ENCODE assay signal across 10 mouse cellular contexts in the genomic region with DNA sequence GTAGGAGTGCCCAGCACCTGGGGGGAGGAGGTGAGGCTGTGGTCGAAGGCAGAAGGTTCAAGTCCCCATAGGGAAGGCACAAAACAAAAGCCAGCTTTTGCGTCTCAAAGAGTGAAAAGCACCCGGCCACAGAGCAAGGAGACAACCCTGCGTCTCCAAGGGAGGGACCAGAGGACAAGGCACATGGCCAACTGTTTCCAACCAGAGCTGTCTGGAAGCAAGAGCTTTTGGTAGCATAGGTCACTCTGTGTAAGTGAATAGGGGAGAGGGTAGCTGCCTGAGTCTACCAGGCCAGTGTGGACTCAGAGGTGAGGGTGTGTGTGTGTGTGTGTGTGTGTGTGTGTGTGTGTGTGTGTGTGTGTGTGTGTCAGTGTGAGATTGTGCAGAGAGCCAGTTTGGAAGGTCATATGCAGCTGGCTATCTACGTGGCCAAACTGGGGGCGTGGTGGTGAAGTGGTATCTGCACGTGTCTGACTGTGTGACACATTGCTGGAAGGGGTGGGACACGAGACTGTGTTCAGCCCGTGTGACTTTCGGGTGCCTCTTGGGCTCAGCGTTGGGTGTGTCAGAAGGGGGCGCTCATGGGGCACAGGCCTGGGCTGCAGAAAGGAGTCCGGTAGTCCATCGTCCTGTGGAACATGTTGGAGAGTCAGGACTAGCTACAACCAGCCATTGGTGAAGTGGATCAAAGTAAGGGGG. TPM values are rescaled to one million over a fixed set of nuclear protein-coding genes. Genes with fewer than 3 reads are reported as not detected.
A peak's percentile ranks its signal among the peaks of the same experiment; 100 is the strongest.
DNase-seq lines count a peak whose midpoint lies in the region; ATAC-seq and TF ChIP-seq lines count a peak whose summit lies in the region.
"Had no signal": no experiment of that assay in that cellular context is flagged by ENCODE, and none has a peak within 500 bp of the region (broad histone marks: within the 10 kb centered on the region; RNA-seq: fewer than 3 reads in every experiment).

No protein-coding gene starts in this region.

- peak; percentile 37 for TF ChIP-seq RAD21 in MEL (IDR thresholded peaks at IDR 0.05; ENCODE audit: low read depth, low read length)

- H3K9ac ChIP-seq in MEL (ENCODE audit: control insufficient read depth, low read depth, low read length, poor library complexity, severe bottlenecking): no peak overlapping the region
- no peak overlapping the region for H3K9ac ChIP-seq in liver, adult 2 months (ENCODE audit: low read depth, low read length)
- no peak overlapping the region for H3K9ac ChIP-seq in midbrain, embryonic 16.5 days (ENCODE audit: low read depth, low read length)
- H3K9ac ChIP-seq: embryonic facial prominence, embryonic 15.5 days had no signal

- intact Hi-C loops in left cerebral cortex, postnatal 25 days (cut with DNase I): no loop called here

- 54% methylated on average over 14 of the region's 14 CpGs for WGBS in liver, adult 2 months
- 54% methylated on average over 14 of the region's 14 CpGs for WGBS in midbrain, embryonic 16.5 days

- DNase-seq in embryo, embryonic 10.5 days (ENCODE audit: low spot score): peak; percentile 16
- DNase-seq in embryo, embryonic 11 days: no peak
- DNase-seq in MEL (ENCODE audit: low read depth, low spot score): peak; percentile 35
- peak; percentile 91 for DNase-seq in heart, adult 18-20 months
- peak; percentile 69 for DNase-seq in liver, adult 2 months (ENCODE audit: extremely low read depth, low read depth, low spot score)
- DNase-seq in urinary bladder, postnatal 4 days (ENCODE audit: low spot score in 2 of 2): peak; percentile 52 to 78
- no peak for DNase-seq in left cerebral cortex, postnatal 25 days (ENCODE audit: low spot score in 2 of 2)

- TF ChIP-seq POLR2A in MEL (IDR thresholded peaks at IDR 0.05; ENCODE audit: control insufficient read depth in 1 of 2, insufficient read depth in 1 of 2, low read depth in 1 of 2, low read length in 2 of 2, poor library complexity in 1 of 2): no peak
- no peak for TF ChIP-seq POLR2A in liver, adult 2 months (IDR thresholded peaks at IDR 0.05; ENCODE audit: extremely low read depth, insufficient read depth, low read length)

- no peak for TF ChIP-seq EP300 in MEL (IDR thresholded peaks at IDR 0.05; ENCODE audit: low read depth in 1 of 2, low read length in 2 of 2)

- no peaks in the 10 kb centered on the region for H3K79me2 ChIP-seq in MEL (ENCODE audit: control insufficient read depth, insufficient read depth, low read length, poor library complexity)
- no peaks in the 10 kb centered on the region for H3K79me2 ChIP-seq in liver, adult 2 months (ENCODE audit: control insufficient read depth, insufficient read depth, low read length)

- H3K4me3 ChIP-seq in MEL (ENCODE audit: control insufficient read depth in 1 of 2, insufficient read depth in 1 of 2, low read depth in 2 of 2, low read length in 2 of 2): no peak overlapping the region
- no peak overlapping the region for H3K4me3 ChIP-seq in liver, adult 2 months (ENCODE audit: insufficient read depth, low read depth, low read length)
- no peak overlapping the region for H3K4me3 ChIP-seq in midbrain, embryonic 16.5 days (ENCODE audit: low read depth, low read length)
- H3K4me3 ChIP-seq: embryonic facial prominence, embryonic 15.5 days; megakaryocyte, embryonic 14.5 days had no signal

- no peaks in the 10 kb centered on the region for H3K36me3 ChIP-seq in MEL (ENCODE audit: control insufficient read depth in 1 of 2, insufficient read depth in 2 of 2, low read length in 2 of 2)
- H3K36me3 ChIP-seq in liver, adult 2 months (ENCODE audit: control insufficient read depth, insufficient read depth, low read length): no peaks in the 10 kb centered on the region
- H3K36me3 ChIP-seq in midbrain, embryonic 16.5 days (ENCODE audit: control insufficient read depth, insufficient read depth, low read length): no peaks in the 10 kb centered on the region

- H3K4me1 ChIP-seq in MEL (ENCODE audit: control insufficient read depth in 1 of 2, insufficient read depth in 2 of 2, low read length in 2 of 2): 0 out of 4 replicates have a peak, but pooled peaks cover 0 to 2% of the 10 kb centered on the region in 2 experiments
- H3K4me1 ChIP-seq in liver, adult 2 months (ENCODE audit: control insufficient read depth, insufficient read depth, low read length): peaks cover 2% of the 10 kb centered on the region; the same call in 1 of the 2 replicates
- H3K4me1 ChIP-seq in midbrain, embryonic 16.5 days (ENCODE audit: control insufficient read depth, insufficient read depth, low read length): no peaks in the 10 kb centered on the region

- no peak overlapping the region for H3K27ac ChIP-seq in MEL (ENCODE audit: control insufficient read depth, low read depth, low read length)
- H3K27ac ChIP-seq in liver, adult 2 months (replicated peaks; ENCODE audit: insufficient read depth, low read depth, low read length): no peak overlapping the region
- no peak overlapping the region for H3K27ac ChIP-seq in midbrain, embryonic 16.5 days (ENCODE audit: low read length)
- H3K27ac ChIP-seq: embryonic facial prominence, embryonic 15.5 days had no signal

- H3K27me3 ChIP-seq in MEL (ENCODE audit: control insufficient read depth in 1 of 2, insufficient read depth in 2 of 2, low read length in 2 of 2): no peaks in the 10 kb centered on the region; a peak in 1 of 4 replicates
- no peaks in the 10 kb centered on the region for H3K27me3 ChIP-seq in liver, adult 2 months (ENCODE audit: control insufficient read depth, insufficient read depth, low read length)
- no peaks in the 10 kb centered on the region for H3K27me3 ChIP-seq in midbrain, embryonic 16.5 days (ENCODE audit: control insufficient read depth, insufficient read depth, low read depth, low read length)
- H3K27me3 ChIP-seq: embryonic facial prominence, embryonic 15.5 days had no signal

- no peak for ATAC-seq in midbrain, embryonic 16.5 days

- H3K9me3 ChIP-seq in MEL (replicated peaks; ENCODE audit: insufficient read depth, low read length): no peaks in the 10 kb centered on the region
- no peaks in the 10 kb centered on the region for H3K9me3 ChIP-seq in midbrain, embryonic 16.5 days (replicated peaks; ENCODE audit: control insufficient read depth, low read length, poor library complexity, severe bottlenecking)
- H3K9me3 ChIP-seq: embryonic facial prominence, embryonic 15.5 days had no signal

- TF ChIP-seq CTCF in MEL (IDR thresholded peaks at IDR 0.05 in 2 of 3, conservative IDR thresholded peaks at IDR 0.05 in 1 of 3; ENCODE audit: control insufficient read depth in 1 of 3, insufficient read depth in 1 of 3, low read depth in 2 of 3, low read length in 3 of 3, poor library complexity in 1 of 3, severe bottlenecking in 1 of 3): peak; percentile 42 to 73 (median 58)
- peak; percentile 75 for TF ChIP-seq CTCF in liver, adult 2 months (IDR thresholded peaks at IDR 0.05; ENCODE audit: low read depth, low read length)

- H3K4me2 ChIP-seq in midbrain, embryonic 16.5 days (ENCODE audit: low read length): no peak overlapping the region
- H3K4me2 ChIP-seq: embryonic facial prominence, embryonic 15.5 days had no signal

TF ChIP-seq in MEL, 35 proteins besides CTCF, POLR2A, EP300 and RAD21:
- TF ChIP-seq USF1 (IDR thresholded peaks at IDR 0.05; ENCODE audit: low read depth, low read length) (no peak), ZC3H11A (IDR thresholded peaks at IDR 0.05; ENCODE audit: low read depth, low read length) (peak; percentile 36), SMC3 (IDR thresholded peaks at IDR 0.05; ENCODE audit: low read depth, low read length) (peak; percentile 50), MXI1 (IDR thresholded peaks at IDR 0.05; ENCODE audit: low read depth, low read length) (0 out of 2 replicates have a peak, but pooled peaks have one; percentile 31)

RNA-seq across cellular contexts. Expression of gene Slc1a7, which starts 47.1 kb away (rescaled TPM):
- total RNA-seq in MEL (2012; rRNA removed): not detected in 2 replicates
- under 1 TPM in 1 of 2 experiments, not detected in 1; 0.68 TPM for polyA plus RNA-seq in MEL (2012; ENCODE audit: insufficient read depth in 1 of 2, insufficient read length in 2 of 2, low read depth in 1 of 2, low replicate concordance in 2 of 2, missing spikeins in 1 of 2)
- total RNA-seq in heart, adult 18-20 months (2021): under 1 TPM in 1 of 2 experiments, not detected in 1; 0.10 TPM
- 0.07 and 0.09 TPM in 2 replicates for total RNA-seq in liver, adult 2 months (2014; rRNA removed)
- 0.04 and 0.07 TPM in 2 replicates for polyA plus RNA-seq in liver, adult 2 months (2012; rRNA removed)
- total RNA-seq in left cerebral cortex, postnatal 25 days (2021): 1 to 10 TPM in 1 of 2 experiments, under 1 TPM in 1; 0.85 to 1.1 TPM
- 0.15 TPM in 1 of 2 replicates, not detected in the other for polyA plus RNA-seq in midbrain, embryonic 16.5 days (2015; fragmentation: Nextera tagmentation; extraction: Ambion mirVana)

Comparison
In these comparisons a context has a peak if more than half of its experiments do, and no peak if none do; other contexts are left out.
1. DNase-seq: peak in embryo, embryonic 10.5 days (single experiment), MEL (single experiment), heart, adult 18-20 months (2 of 2), liver, adult 2 months (single experiment) and urinary bladder, postnatal 4 days (2 of 2); none in embryo, embryonic 11 days (single experiment) and left cerebral cortex, postnatal 25 days (0 of 2).